Mouse (Mus musculus) granulocyte monocyte progenitor cell, adult 5-6 weeks (primary cell): ENCODE measurements around the gene Ezh1. TPM values are rescaled to one million over a fixed set of nuclear protein-coding genes. Genes with fewer than 3 reads are reported as not detected.

Experiments used
- ATAC-seq: replicated peaks from 2 replicates; pipeline ENCODE4 v1.8.0; 2016; ENCODE audit warnings: mild to moderate bottlenecking, moderate TSS enrichment, inconsistent platforms; ENCODE audit not compliant: poor library complexity, severe bottlenecking
- total RNA-seq, 2 experiments: library from RNA; stranded (forward) in 1 of 2; stranded (reverse) in 1 of 2; fragments of 200-712, 200-1000 nt in 1 of 2; fragments of >200 nt in 1 of 2; fragmentation: Nextera tagmentation in 1 of 2; gene quantifications; 2 replicates each; pipeline ENCODE4 v1.2.3; 2014 to 2017

Ezh1 gene
- total RNA-seq, 2 experiments from 2014 or later: 17.7 to 31.0 TPM

- ATAC-seq: 0 out of 2 replicates have a peak, but pooled peaks have one; percentile 34
Observed at GRCm38 (mm10) chr11:101221306-101221986, 4.8 kb downstream of the Ezh1 start.

GRCm38 (mm10) chr11:101220853-101221252 lies 5.4 kb downstream of the Ezh1 start:
- ATAC-seq: 0 out of 2 replicates have a peak, but pooled peaks have one; percentile 40

- ATAC-seq: no peak
Observed at GRCm38 (mm10) chr11:101218436-101219055, 7.7 kb downstream of the Ezh1 start.

- no peak for ATAC-seq
Observed at GRCm38 (mm10) chr11:101216936-101217335, 9.3 kb downstream of the Ezh1 start.

- ATAC-seq: peak; percentile 46; the same call in 1 of the 2 replicates
Observed at GRCm38 (mm10) chr11:101211970-101212369, 14.3 kb downstream of the Ezh1 start.

- ATAC-seq: 0 out of 2 replicates have a peak, but pooled peaks have one; percentile 40
Observed at GRCm38 (mm10) chr11:101200986-101201385, 25.3 kb downstream of the Ezh1 start.

- ATAC-seq: no peak
Observed at GRCm38 (mm10) chr11:101199555-101199954, 26.7 kb downstream of the Ezh1 start.

GRCm38 (mm10) chr11:101196175-101196574 lies 30.1 kb downstream of the Ezh1 start:
- no peak for ATAC-seq

GRCm38 (mm10) chr11:101195571-101195970 lies 30.7 kb downstream of the Ezh1 start:
- ATAC-seq: no peak

- ATAC-seq: no peak
Observed at GRCm38 (mm10) chr11:101195101-101195500, 31.2 kb downstream of the Ezh1 start.

GRCm38 (mm10) chr11:101194643-101195042 lies 31.6 kb downstream of the Ezh1 start:
- ATAC-seq: no peak

- no peak for ATAC-seq
Observed at GRCm38 (mm10) chr11:101194137-101194536, 32.1 kb downstream of the Ezh1 start.

GRCm38 (mm10) chr11:101193076-101193475 lies 33.2 kb downstream of the Ezh1 start:
- no peak for ATAC-seq

GRCm38 (mm10) chr11:101192646-101193045 lies 33.6 kb downstream of the Ezh1 start:
- ATAC-seq: no peak

- ATAC-seq: no peak
Observed at GRCm38 (mm10) chr11:101191919-101192470, 34.3 kb downstream of the Ezh1 start.

GRCm38 (mm10) chr11:101190913-101191907 lies 35.1 kb downstream of the Ezh1 start:
- no peak for ATAC-seq

- no peak for ATAC-seq
Observed at GRCm38 (mm10) chr11:101190181-101190912, 35.9 kb downstream of the Ezh1 start.

- no peak for ATAC-seq
Observed at GRCm38 (mm10) chr11:101189495-101190180, 36.6 kb downstream of the Ezh1 start.

GRCm38 (mm10) chr11:101188166-101188805 lies 38.0 kb downstream of the Ezh1 start:
- no peak for ATAC-seq
